Mouse (Mus musculus) kidney, adult 2 months (tissue): ENCODE data around the gene Myh14. TPM values are rescaled to one million over a fixed set of nuclear protein-coding genes. Genes with fewer than 3 reads are reported as not detected.

Experiments used
- DNase-seq: peaks from one replicate; pipeline ENCODE4 v3.0.0; 2021
- H3K27ac ChIP-seq: fragments of 200-500 bp; 2 replicates; pipeline ENCODE4 v1.5.1; 2012; ENCODE audit warnings: low read depth, low read length, control low read depth, inconsistent platforms; ENCODE audit not compliant: insufficient read depth
- H3K27me3 ChIP-seq: fragments of 200-500 bp; replicated peaks from 2 replicates; pipeline ENCODE4 v1.6.1; 2012; ENCODE audit warnings: mild to moderate bottlenecking, moderate library complexity, low read length, inconsistent platforms; ENCODE audit not compliant: control insufficient read depth, insufficient read depth
- H3K36me3 ChIP-seq: fragments of 200-500 bp; 2 replicates; pipeline ENCODE4 v1.6.1; 2012; ENCODE audit warnings: mild to moderate bottlenecking, moderate library complexity, low read length, inconsistent platforms; ENCODE audit not compliant: control insufficient read depth, insufficient read depth
- H3K4me1 ChIP-seq: fragments of 200-500 bp; 2 replicates; pipeline ENCODE4 v1.6.1; 2011; ENCODE audit warnings: low read length; ENCODE audit not compliant: control insufficient read depth, insufficient read depth
- H3K4me3 ChIP-seq: fragments of 200-500 bp; 2 replicates; pipeline ENCODE4 v1.5.1; 2011; ENCODE audit warnings: mild to moderate bottlenecking, low read depth, low read length, control low read depth; ENCODE audit not compliant: insufficient read depth
- CTCF ChIP-seq: fragments of 200-500 bp; conservative IDR thresholded peaks from 2 replicates; pipeline ENCODE4 v1.5.1; 2011; ENCODE audit warnings: low read depth, mild to moderate bottlenecking, control low read depth, low read length, moderate library complexity, mixed read lengths; ENCODE audit not compliant: insufficient read depth, insufficient read length
- POLR2A ChIP-seq: fragments of 200-500 bp; IDR thresholded peaks from one replicate; pipeline ENCODE4 v1.6.1; 2011; ENCODE audit warnings: low read depth, low read length, control low read depth
- WGBS: fragments of 180-500 bp; shearing (Covaris S2); methylation state at CpG from one replicate; pipeline ENCODE4 v1.1.7; 2018; 5-methylcytosine and 5-hydroxymethylcytosine counted together
- polyA plus RNA-seq: library from polyadenylated mRNA; depleted of rRNA; stranded (reverse); fragments of >200 nt; gene quantifications from 2 replicates; pipeline ENCODE4 v1.2.3, GENCODE M21; 2012

Myh14 gene
- polyA plus RNA-seq, 1 experiment, result 12.4 TPM

GRCm38 (mm10) chr7:44588338-44588737 is 82.3 kb downstream of the Myh14 start:
- Histone ChIP-seq H3K36me3 (no peaks in the 10 kb centered on the region), H3K27ac (no peak overlapping the region), H3K4me3 (no peak overlapping the region), H3K27me3 (no peaks in the 10 kb centered on the region), H3K4me1 (peaks cover 7% of the 10 kb centered on the region; the same call in 1 of the 2 replicates)
- DNase-seq, result no peak
- TF ChIP-seq POLR2A (no peak), CTCF (no peak)
- WGBS, result 20% methylated on average over 12 of the region's 12 CpGs

DNA sequence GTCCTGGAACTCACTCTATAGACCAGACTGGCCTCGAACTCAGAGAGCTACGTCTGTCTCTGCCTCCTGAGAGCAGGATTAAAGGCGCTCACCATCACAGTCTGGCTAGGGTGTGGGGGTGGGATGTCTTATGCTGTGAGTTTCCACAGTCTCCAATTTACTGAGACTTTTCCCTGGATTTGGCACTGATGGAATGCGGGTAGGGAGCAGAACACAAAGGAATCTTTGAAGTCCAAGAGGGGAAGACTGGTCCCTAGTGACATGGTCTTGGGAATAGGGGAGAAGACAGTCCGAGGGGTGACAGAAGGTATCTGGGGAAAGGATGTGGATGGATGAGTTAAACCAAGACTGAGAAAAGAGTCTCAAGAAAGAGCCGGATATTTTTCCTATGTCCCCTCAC is 83.0 kb downstream of the Myh14 start:
- no peak for DNase-seq
- no peaks in the 10 kb centered on the region for H3K36me3 ChIP-seq
- H3K4me3 ChIP-seq, result no peak overlapping the region
- no peak for TF ChIP-seq POLR2A
- no peak for TF ChIP-seq CTCF
- H3K4me1 ChIP-seq, result peaks cover 7% of the 10 kb centered on the region; the same call in 1 of the 2 replicates
- WGBS, result 53% methylated on average over 6 of the region's 6 CpGs
- H3K27me3 ChIP-seq, result no peaks in the 10 kb centered on the region
- H3K27ac ChIP-seq, result no peak overlapping the region

GRCm38 (mm10) chr7:44586930-44587329 is 83.7 kb downstream of the Myh14 start:
- Histone ChIP-seq H3K27ac (no peak overlapping the region), H3K36me3 (no peaks in the 10 kb centered on the region), H3K4me1 (peaks cover 7% of the 10 kb centered on the region; the same call in 1 of the 2 replicates), H3K27me3 (no peaks in the 10 kb centered on the region), H3K4me3 (no peak overlapping the region)
- WGBS, result 5% methylated on average over 18 of the region's 18 CpGs
- TF ChIP-seq POLR2A (no peak), CTCF (no peak)
- no peak for DNase-seq

DNA sequence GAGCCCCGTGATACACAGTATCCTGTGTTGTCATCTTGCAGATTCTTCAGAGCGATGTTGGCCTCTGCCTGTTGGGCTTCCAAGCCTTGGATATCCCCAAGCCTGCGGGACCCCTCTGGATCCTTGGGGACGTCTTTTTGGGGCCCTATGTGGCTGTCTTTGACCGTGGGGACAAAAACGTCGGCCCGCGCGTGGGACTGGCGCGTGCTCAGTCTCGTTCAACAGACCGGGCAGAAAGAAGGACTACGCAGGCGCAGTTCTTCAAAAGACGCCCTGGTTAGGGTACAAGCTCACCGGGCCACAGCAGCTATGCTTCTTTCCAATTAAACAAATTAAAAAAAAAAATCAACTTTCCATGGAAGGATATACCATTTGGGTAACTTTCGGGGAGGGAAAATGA is 84.1 kb downstream of the Myh14 start:
- TF ChIP-seq POLR2A, result no peak
- no peak for TF ChIP-seq CTCF
- Histone ChIP-seq H3K27me3 (no peaks in the 10 kb centered on the region), H3K27ac (no peak overlapping the region), H3K4me1 (peaks cover 7% of the 10 kb centered on the region; the same call in 1 of the 2 replicates), H3K36me3 (no peaks in the 10 kb centered on the region), H3K4me3 (no peak overlapping the region)
- no peak for DNase-seq
- WGBS, result 17% methylated on average over 19 of the region's 19 CpGs

GRCm38 (mm10) chr7:44585606-44586005 is 85.0 kb downstream of the Myh14 start:
- H3K4me1 ChIP-seq, result peaks cover 7% of the 10 kb centered on the region; the same call in 1 of the 2 replicates
- H3K27ac ChIP-seq, result no peak overlapping the region
- no peaks in the 10 kb centered on the region for H3K36me3 ChIP-seq
- TF ChIP-seq CTCF (no peak), POLR2A (no peak)
- H3K4me3 ChIP-seq, result no peak overlapping the region
- WGBS, result 87% methylated on average over 6 of the region's 6 CpGs
- no peaks in the 10 kb centered on the region for H3K27me3 ChIP-seq
- DNase-seq, result no peak

DNA sequence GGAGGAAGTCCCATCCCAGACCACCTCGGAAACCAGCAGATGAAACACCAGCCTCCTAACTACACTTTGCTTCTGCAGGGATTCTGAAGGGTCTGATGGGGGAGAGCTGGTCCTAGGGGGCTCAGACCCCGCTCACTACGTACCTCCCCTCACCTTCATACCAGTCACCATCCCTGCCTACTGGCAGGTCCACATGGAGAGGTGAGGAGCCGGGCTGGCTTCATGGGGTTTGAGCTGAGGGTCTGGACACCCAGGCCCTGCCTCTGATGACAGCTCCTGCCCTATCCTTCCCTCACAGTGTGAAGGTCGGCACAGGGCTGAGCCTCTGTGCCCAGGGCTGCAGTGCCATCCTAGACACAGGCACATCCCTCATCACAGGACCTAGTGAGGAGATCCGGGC is 85.7 kb downstream of the Myh14 start:
- Histone ChIP-seq H3K36me3 (no peaks in the 10 kb centered on the region), H3K4me1 (peaks cover 6% of the 10 kb centered on the region; the same call in 1 of the 2 replicates), H3K4me3 (no peak overlapping the region), H3K27me3 (no peaks in the 10 kb centered on the region), H3K27ac (no peak overlapping the region)
- DNase-seq, result no peak
- TF ChIP-seq POLR2A (no peak), CTCF (no peak)
- 85% methylated on average over 6 of the region's 6 CpGs for WGBS

- TF ChIP-seq POLR2A, result no peak
- TF ChIP-seq CTCF, result no peak
- no peak overlapping the region for H3K4me3 ChIP-seq
- H3K36me3 ChIP-seq, result no peaks in the 10 kb centered on the region
- WGBS, result 51% methylated on average over 4 of the region's 4 CpGs
- H3K27me3 ChIP-seq, result no peaks in the 10 kb centered on the region
- no peak for DNase-seq
- no peaks in the 10 kb centered on the region; the same call in 1 of the 2 replicates for H3K4me1 ChIP-seq
- no peak overlapping the region for H3K27ac ChIP-seq
Observed at GRCm38 (mm10) chr7:44584265-44584804, 86.3 kb downstream of the Myh14 start.

DNA sequence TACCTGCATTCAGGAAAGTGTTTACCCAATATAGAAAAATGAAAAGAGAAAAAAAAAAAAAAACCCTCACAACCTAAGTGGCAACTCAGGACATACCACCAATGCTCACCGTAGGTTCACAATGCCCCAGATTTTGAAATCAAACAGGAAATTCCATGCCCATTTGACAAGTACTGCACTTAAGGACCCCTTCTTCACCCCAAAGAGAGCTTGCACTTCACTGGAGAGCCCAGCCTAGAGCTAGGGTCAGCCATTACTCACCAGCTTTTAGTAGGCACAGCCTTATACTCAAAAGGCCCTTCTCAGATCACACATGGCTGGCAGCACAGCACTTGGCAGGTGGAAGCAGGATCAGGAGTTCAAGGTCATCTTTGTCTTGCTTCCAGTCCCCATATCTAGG is 87.5 kb downstream of the Myh14 start:
- TF ChIP-seq POLR2A (no peak), CTCF (no peak)
- Histone ChIP-seq H3K27me3 (no peaks in the 10 kb centered on the region), H3K36me3 (no peaks in the 10 kb centered on the region), H3K27ac (no peak overlapping the region), H3K4me1 (no peaks in the 10 kb centered on the region), H3K4me3 (no peak overlapping the region)
- no peak for DNase-seq
- WGBS, result 77% methylated on average over 1 of the region's 1 CpGs
